ENCODE assay signal across 8 mouse cellular contexts in genomic region chr8:108696631-108697410, GRCm38 (mm10).
A peak's percentile ranks its signal among the peaks of the same experiment; 100 is the strongest.
DNase-seq lines count a peak whose midpoint lies in the region; ATAC-seq and TF ChIP-seq lines count a peak whose summit lies in the region.

No protein-coding gene starts in this region.

- H3K4me1 ChIP-seq in lung, embryonic 15.5 days, result peaks cover 58% of the 10 kb centered on the region
- peaks cover 42% of the 10 kb centered on the region for H3K4me1 ChIP-seq in forebrain, embryonic 13.5 days
- H3K4me1 ChIP-seq in limb, embryonic 12.5 days (replicated peaks), result peaks cover 65% of the 10 kb centered on the region
- peaks cover 16% of the 10 kb centered on the region for H3K4me1 ChIP-seq in small intestine, adult 2 months (ENCODE audit: control insufficient read depth, insufficient read depth, insufficient read length, low read length)

- ATAC-seq in lung, embryonic 15.5 days (ENCODE audit: borderline replicate concordance, extremely low read depth, low FRiP score, low TSS enrichment), result no peak
- ATAC-seq in forebrain, embryonic 13.5 days, result no peak
- no peak for ATAC-seq in limb, embryonic 12.5 days (ENCODE audit: insufficient number of reproducible peaks, insufficient read depth, low FRiP score, low TSS enrichment, low read depth)
- no peak for ATAC-seq in megakaryocyte-erythroid progenitor cell, adult 5-6 weeks (replicated peaks; ENCODE audit: low FRiP score, low TSS enrichment, poor library complexity, severe bottlenecking)

- no peak for DNase-seq in lung, postnatal 4 days
- no peak for DNase-seq in thymus, postnatal 0 days (ENCODE audit: low spot score)
- DNase-seq in spleen, postnatal 10 days (ENCODE audit: low spot score in 2 of 2), result no peak

- no peak overlapping the region for H3K27ac ChIP-seq in lung, embryonic 15.5 days
- H3K27ac ChIP-seq in forebrain, embryonic 13.5 days, result peak overlapping the region; percentile 54; the same call in 1 of the 2 replicates
- H3K27ac ChIP-seq in limb, embryonic 12.5 days, result peak overlapping the region; percentile 84
- no peak overlapping the region for H3K27ac ChIP-seq in small intestine, adult 2 months (ENCODE audit: insufficient read depth, low read depth, low read length)

- H3K4me2 ChIP-seq in lung, embryonic 15.5 days, result peak overlapping the region; percentile 80
- peak overlapping the region; percentile 52 for H3K4me2 ChIP-seq in forebrain, embryonic 13.5 days
- peak overlapping the region; percentile 66 for H3K4me2 ChIP-seq in limb, embryonic 12.5 days

- H3K9ac ChIP-seq in lung, embryonic 15.5 days, result no peak overlapping the region
- H3K9ac ChIP-seq in forebrain, embryonic 13.5 days, result peak overlapping the region; percentile 43
- H3K9ac ChIP-seq in limb, embryonic 12.5 days (replicated peaks), result peak overlapping the region; percentile 57

- WGBS in lung, embryonic 15.5 days, result 10% methylated on average over 27 of the region's 27 CpGs
- WGBS in forebrain, embryonic 13.5 days, result 1% methylated on average over 27 of the region's 27 CpGs
- 2% methylated on average over 27 of the region's 27 CpGs for WGBS in limb, embryonic 12.5 days
- WGBS in small intestine, adult 2 months, result 10% methylated on average over 27 of the region's 27 CpGs

- H3K9me3 ChIP-seq in lung, embryonic 15.5 days, result no peaks in the 10 kb centered on the region
- no peaks in the 10 kb centered on the region for H3K9me3 ChIP-seq in forebrain, embryonic 13.5 days (replicated peaks)
- H3K9me3 ChIP-seq in limb, embryonic 12.5 days, result no peaks in the 10 kb centered on the region

- H3K27me3 ChIP-seq in lung, embryonic 15.5 days, result peaks cover 54% of the 10 kb centered on the region
- peaks cover 89% of the 10 kb centered on the region for H3K27me3 ChIP-seq in forebrain, embryonic 13.5 days
- peaks cover 60% of the 10 kb centered on the region for H3K27me3 ChIP-seq in limb, embryonic 12.5 days
- peaks cover 43% of the 10 kb centered on the region for H3K27me3 ChIP-seq in small intestine, adult 2 months (ENCODE audit: control insufficient read depth, insufficient read depth, low read length)

- H3K36me3 ChIP-seq in lung, embryonic 15.5 days, result no peaks in the 10 kb centered on the region
- H3K36me3 ChIP-seq in forebrain, embryonic 13.5 days (ENCODE audit: poor library complexity, severe bottlenecking), result no peaks in the 10 kb centered on the region
- no peaks in the 10 kb centered on the region for H3K36me3 ChIP-seq in limb, embryonic 12.5 days
- H3K36me3 ChIP-seq in small intestine, adult 2 months (ENCODE audit: control insufficient read depth, insufficient read depth, low read length), result no peaks in the 10 kb centered on the region

- no peak for TF ChIP-seq POLR2A in small intestine, adult 2 months (IDR thresholded peaks at IDR 0.05; ENCODE audit: low read depth, low read length)

- H3K4me3 ChIP-seq in lung, embryonic 15.5 days, result peak overlapping the region; percentile 39; the same call in 1 of the 2 replicates
- peak overlapping the region; percentile 26; the same call in 1 of the 2 replicates for H3K4me3 ChIP-seq in forebrain, embryonic 13.5 days
- peak overlapping the region; percentile 39 for H3K4me3 ChIP-seq in limb, embryonic 12.5 days (replicated peaks)
- H3K4me3 ChIP-seq in small intestine, adult 2 months (ENCODE audit: low read depth, low read length), result peak overlapping the region; percentile 52; the same call in 1 of the 2 replicates

- no peak for TF ChIP-seq CTCF in small intestine, adult 2 months (IDR thresholded peaks at IDR 0.05; ENCODE audit: extremely low read depth, insufficient read length, insufficient replicate concordance, low read depth, low read length)

Comparison
In these comparisons a context has a peak if more than half of its experiments do, and no peak if none do; other contexts are left out.
1. H3K27ac ChIP-seq: peak in forebrain, embryonic 13.5 days (single experiment) and limb, embryonic 12.5 days (single experiment); none in lung, embryonic 15.5 days (single experiment) and small intestine, adult 2 months (single experiment).
2. Peak in every context shown above with its lines, with median percentiles within 50 percentile points of each other: H3K4me2 ChIP-seq and H3K4me3 ChIP-seq.